Mouse (Mus musculus) embryonic facial prominence, embryonic 12.5 days (tissue): ENCODE measurements around the gene Actr1b. TPM values are rescaled to one million over a fixed set of nuclear protein-coding genes. Genes with fewer than 3 reads are reported as not detected.
"Not testable (repeated sequence)": the region's sequence is repeated elsewhere in the genome, so short reads cannot be mapped to it uniquely, and the experiment has no call there.

Experiments
- ATAC-seq: fragments of 200-750 bp; cut with Nextera tagmentation; 2 replicates; pipeline ENCODE4 v1.8.0; 2017; ENCODE audit not compliant: insufficient number of reproducible peaks, insufficient read depth, low FRiP score, low TSS enrichment
- H3K27ac ChIP-seq: fragments of 300-500 bp; sonication (generic); 2 replicates; pipeline ENCODE4 v1.5.1; 2016; ENCODE audit warnings: mild to moderate bottlenecking
- H3K27me3 ChIP-seq: fragments of 300-500 bp; sonication (generic); 2 replicates; pipeline ENCODE4 v1.6.1; 2016; ENCODE audit warnings: mild to moderate bottlenecking, moderate library complexity
- H3K36me3 ChIP-seq: fragments of 300-500 bp; sonication (generic); 2 replicates; pipeline ENCODE4 v1.6.1; 2016; ENCODE audit warnings: mild to moderate bottlenecking
- H3K4me1 ChIP-seq: fragments of 300-500 bp; sonication (generic); 2 replicates; pipeline ENCODE4 v1.6.1; 2016
- H3K4me2 ChIP-seq: fragments of 300-500 bp; sonication (generic); replicated peaks from 2 replicates; pipeline ENCODE4 v1.6.1; 2016; ENCODE audit warnings: mild to moderate bottlenecking, moderate library complexity
- H3K4me3 ChIP-seq: fragments of 300-500 bp; sonication (generic); 2 replicates; pipeline ENCODE4 v1.5.1; 2016; ENCODE audit warnings: mild to moderate bottlenecking
- H3K9ac ChIP-seq: fragments of 300-500 bp; sonication (generic); 2 replicates; pipeline ENCODE4 v1.6.1; 2016; ENCODE audit warnings: mild to moderate bottlenecking, moderate library complexity
- H3K9me3 ChIP-seq: fragments of 300-500 bp; sonication (generic); 2 replicates; pipeline ENCODE4 v1.6.1; 2016; ENCODE audit warnings: mild to moderate bottlenecking, moderate library complexity
- WGBS: fragments of 180-500 bp; shearing (Covaris S2); methylation state at CpG from one replicate; pipeline ENCODE4 v1.1.7; 2016; 5-methylcytosine and 5-hydroxymethylcytosine counted together
- microRNA-seq: library from miRNA; unstranded; fragments of <30 nt; microRNA quantifications from one replicate; pipeline ENCODE4, GENCODE M21; 2017
- polyA plus RNA-seq: library from polyadenylated mRNA; unstranded; fragments of >200 nt; fragmentation: Nextera tagmentation; extraction: Ambion mirVana; gene quantifications from 2 replicates; pipeline ENCODE4 v1.2.1, GENCODE M21; 2016

Gene Actr1b
- polyA plus RNA-seq, 1 experiment from 2014 or later = 110 TPM

GRCm38 (mm10) chr1:36670256-36670655 is 44.0 kb downstream of the Actr1b start:
- Histone ChIP-seq H3K4me1 (peaks cover 6% of the 10 kb centered on the region; the same call in 1 of the 2 replicates), H3K4me2 (no peak overlapping the region), H3K27ac (no peak overlapping the region), H3K27me3 (no peaks in the 10 kb centered on the region), H3K4me3 (no peak overlapping the region), H3K9ac (no peak overlapping the region), H3K9me3 (no peaks in the 10 kb centered on the region), H3K36me3 (no peaks in the 10 kb centered on the region)
- ATAC-seq = no peak
- WGBS = 70% methylated on average over 4 of the region's 4 CpGs

DNA sequence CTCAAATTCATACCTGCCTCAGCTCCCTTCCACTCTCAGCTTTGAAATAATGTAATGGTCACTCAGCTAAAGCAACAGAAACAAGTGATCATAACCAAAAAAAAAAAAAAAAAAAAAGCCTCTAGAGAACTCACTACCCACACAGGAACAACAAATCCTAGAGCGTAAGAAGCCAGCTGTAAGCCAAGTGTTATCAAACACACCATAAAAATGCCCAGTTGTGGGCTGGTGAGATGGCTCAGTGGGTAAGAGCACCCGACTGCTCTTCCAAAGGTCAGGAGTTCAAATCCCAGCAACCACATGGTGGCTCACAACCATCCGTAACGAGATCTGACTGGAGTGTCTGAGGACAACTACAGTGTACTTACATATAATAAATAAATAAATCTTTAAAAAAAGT is 46.2 kb downstream of the Actr1b start:
- not testable (repeated sequence) for H3K9me3 ChIP-seq, H3K36me3 ChIP-seq, H3K27ac ChIP-seq, H3K4me1 ChIP-seq, H3K4me2 ChIP-seq, H3K9ac ChIP-seq, ATAC-seq, H3K4me3 ChIP-seq, H3K27me3 ChIP-seq
- WGBS = 66% methylated on average over 4 of the region's 4 CpGs

GRCm38 (mm10) chr1:36665934-36666333 is 48.3 kb downstream of the Actr1b start:
- WGBS = 77% methylated on average over 4 of the region's 4 CpGs
- peaks cover 4% of the 10 kb centered on the region; the same call in 1 of the 2 replicates for H3K4me1 ChIP-seq
- no peak overlapping the region for H3K27ac ChIP-seq
- no peaks in the 10 kb centered on the region for H3K36me3 ChIP-seq
- no peaks in the 10 kb centered on the region for H3K9me3 ChIP-seq
- no peak overlapping the region for H3K9ac ChIP-seq
- no peaks in the 10 kb centered on the region for H3K27me3 ChIP-seq
- no peak overlapping the region for H3K4me2 ChIP-seq
- ATAC-seq = no peak
- no peak overlapping the region for H3K4me3 ChIP-seq

GRCm38 (mm10) chr1:36665165-36665723 is 49.0 kb downstream of the Actr1b start:
- Histone ChIP-seq H3K27ac (no peak overlapping the region), H3K4me2 (no peak overlapping the region), H3K9me3 (no peaks in the 10 kb centered on the region), H3K4me3 (no peak overlapping the region), H3K27me3 (no peaks in the 10 kb centered on the region), H3K4me1 (peaks cover 4% of the 10 kb centered on the region; the same call in 1 of the 2 replicates), H3K9ac (no peak overlapping the region), H3K36me3 (no peaks in the 10 kb centered on the region)
- ATAC-seq = no peak
- WGBS = 72% methylated on average over 11 of the region's 11 CpGs

GRCm38 (mm10) chr1:36664457-36664856 is 49.8 kb downstream of the Actr1b start:
- H3K9ac ChIP-seq = no peak overlapping the region
- no peak overlapping the region for H3K4me3 ChIP-seq
- no peak for ATAC-seq
- H3K9me3 ChIP-seq = no peaks in the 10 kb centered on the region
- no peaks in the 10 kb centered on the region for H3K36me3 ChIP-seq
- no peak overlapping the region for H3K4me2 ChIP-seq
- WGBS = 72% methylated on average over 4 of the region's 4 CpGs
- H3K27me3 ChIP-seq = no peaks in the 10 kb centered on the region
- H3K4me1 ChIP-seq = peaks cover 4% of the 10 kb centered on the region; the same call in 1 of the 2 replicates
- no peak overlapping the region for H3K27ac ChIP-seq

- no peak overlapping the region for H3K4me2 ChIP-seq
- H3K27me3 ChIP-seq = no peaks in the 10 kb centered on the region
- WGBS = 83% methylated on average over 7 of the region's 7 CpGs
- H3K4me1 ChIP-seq = no peaks in the 10 kb centered on the region
- H3K9me3 ChIP-seq = no peaks in the 10 kb centered on the region
- H3K4me3 ChIP-seq = no peak overlapping the region
- no peak for ATAC-seq
- H3K36me3 ChIP-seq = no peaks in the 10 kb centered on the region
- H3K27ac ChIP-seq = no peak overlapping the region
- no peak overlapping the region for H3K9ac ChIP-seq
Measured at GRCm38 (mm10) chr1:36658621-36659399, 55.4 kb downstream of the Actr1b start.

GRCm38 (mm10) chr1:36657658-36658415 is 56.4 kb downstream of the Actr1b start:
- no peaks in the 10 kb centered on the region for H3K9me3 ChIP-seq
- no peak overlapping the region for H3K27ac ChIP-seq
- H3K27me3 ChIP-seq = no peaks in the 10 kb centered on the region
- H3K9ac ChIP-seq = no peak overlapping the region
- H3K36me3 ChIP-seq = no peaks in the 10 kb centered on the region
- no peak for ATAC-seq
- WGBS = 83% methylated on average over 4 of the region's 4 CpGs
- H3K4me1 ChIP-seq = no peaks in the 10 kb centered on the region
- no peak overlapping the region for H3K4me3 ChIP-seq
- H3K4me2 ChIP-seq = no peak overlapping the region

DNA sequence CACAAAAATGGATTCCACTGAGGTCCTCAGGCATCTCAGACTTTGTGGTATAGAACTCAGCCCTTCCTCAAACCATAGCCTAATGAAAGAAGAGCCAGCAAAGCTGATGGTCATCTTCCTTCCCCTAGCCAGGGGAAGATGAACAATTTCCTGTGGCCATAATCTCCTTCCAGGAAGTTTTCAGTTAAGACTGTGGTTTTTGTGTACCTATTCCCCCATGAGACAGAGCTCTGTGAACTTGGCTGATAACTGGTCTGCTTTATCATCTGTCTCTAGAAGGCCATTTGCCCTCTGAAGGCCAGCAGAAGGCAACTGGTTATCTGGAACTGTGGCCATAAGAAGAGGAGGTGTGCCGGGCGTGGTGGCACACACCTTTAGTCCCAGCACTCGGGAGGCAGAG is 58.0 kb downstream of the Actr1b start:
- no peaks in the 10 kb centered on the region for H3K27me3 ChIP-seq
- no peak overlapping the region for H3K9ac ChIP-seq
- WGBS = 85% methylated on average over 3 of the region's 3 CpGs
- no peaks in the 10 kb centered on the region for H3K9me3 ChIP-seq
- no peaks in the 10 kb centered on the region for H3K4me1 ChIP-seq
- H3K4me3 ChIP-seq = no peak overlapping the region
- no peak overlapping the region for H3K27ac ChIP-seq
- H3K4me2 ChIP-seq = no peak overlapping the region
- no peaks in the 10 kb centered on the region for H3K36me3 ChIP-seq
- ATAC-seq = no peak

GRCm38 (mm10) chr1:36655039-36655438 is 59.2 kb downstream of the Actr1b start:
- H3K9ac ChIP-seq = no peak overlapping the region
- no peaks in the 10 kb centered on the region for H3K9me3 ChIP-seq
- no peaks in the 10 kb centered on the region for H3K27me3 ChIP-seq
- H3K4me1 ChIP-seq = no peaks in the 10 kb centered on the region
- no peaks in the 10 kb centered on the region for H3K36me3 ChIP-seq
- H3K4me3 ChIP-seq = no peak overlapping the region
- no peak for ATAC-seq
- H3K27ac ChIP-seq = no peak overlapping the region
- H3K4me2 ChIP-seq = no peak overlapping the region
- WGBS = 83% methylated on average over 5 of the region's 5 CpGs

Small RNAs within 50 kb of the gene (microRNA-seq; reads per million reads assigned to microRNA genes)
- not detected for gene Gm24133

Other genes starting within 250 kb of the Actr1b start
- 15.3 and 16.1 TPM in 2 replicates for gene Cnnm4, start 242.8 kb downstream of the Actr1b start, polyA plus RNA-seq
- 4.3 and 5.6 TPM in 2 replicates for gene Cnnm3, start 202.6 kb downstream of the Actr1b start, polyA plus RNA-seq
- gene Ankrd23, start 177.5 kb downstream of the Actr1b start, polyA plus RNA-seq = 19.2 and 24.0 TPM in 2 replicates
- 0.49 TPM in 1 of 2 replicates, not detected in the other for gene Gm42417, start 175.0 kb downstream of the Actr1b start, polyA plus RNA-seq
- gene Ankrd39, start 167.0 kb downstream of the Actr1b start, polyA plus RNA-seq = 20.4 and 23.9 TPM in 2 replicates
- gene Sema4c, start 156.1 kb downstream of the Actr1b start, polyA plus RNA-seq = 29.3 and 29.4 TPM in 2 replicates
- gene Fam178b, start 31.2 kb downstream of the Actr1b start, polyA plus RNA-seq = 0.41 and 1.2 TPM in 2 replicates
- 471 and 489 TPM in 2 replicates for gene Cox5b, start 23.0 kb downstream of the Actr1b start, polyA plus RNA-seq
- 0.25 TPM in 1 of 2 replicates, not detected in the other for gene 4933424G06Rik, start 4.3 kb downstream of the Actr1b start, polyA plus RNA-seq
- 0.51 and 0.65 TPM in 2 replicates for gene Zap70, start 47.4 kb upstream of the Actr1b start, polyA plus RNA-seq
- gene Tmem131, start 229.2 kb upstream of the Actr1b start, polyA plus RNA-seq = 18.5 and 19.9 TPM in 2 replicates